Mouse (Mus musculus): ENCODE measurements around the gene Ermard. TPM values are rescaled to one million over a fixed set of nuclear protein-coding genes. Genes with fewer than 3 reads are reported as not detected.

Gene Ermard
- total RNA-seq, 4 experiments from 2014 or later: 14.8 to 17.3 (median 15.5) TPM

DNA sequence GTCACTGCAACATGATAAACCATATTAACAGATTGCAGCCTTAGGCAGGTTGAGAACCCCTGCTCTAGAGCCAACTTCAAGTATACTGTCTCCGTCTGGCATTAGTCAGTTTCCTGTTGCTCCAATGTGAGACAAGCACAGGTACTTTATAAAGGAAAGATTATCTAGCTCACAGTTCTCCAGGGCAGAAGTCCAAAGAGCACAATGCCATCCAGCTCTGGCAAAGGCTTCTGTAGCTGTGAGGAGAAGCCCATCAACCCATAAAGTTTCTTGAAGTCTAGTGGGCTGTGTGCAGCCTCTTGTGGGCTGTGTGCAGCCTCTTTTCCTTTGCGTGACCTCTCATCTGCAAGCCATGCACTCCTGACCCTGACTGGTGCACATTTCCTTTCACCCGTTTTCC is 74.5 kb downstream of the Ermard start:
- no peak for DNase-seq (ENCODE audit: low spot score in 2 of 2)

- no peak for DNase-seq (ENCODE audit: low spot score in 2 of 2)
Measured at GRCm38 (mm10) chr17:15120096-15120495, 79.1 kb downstream of the Ermard start.

DNA sequence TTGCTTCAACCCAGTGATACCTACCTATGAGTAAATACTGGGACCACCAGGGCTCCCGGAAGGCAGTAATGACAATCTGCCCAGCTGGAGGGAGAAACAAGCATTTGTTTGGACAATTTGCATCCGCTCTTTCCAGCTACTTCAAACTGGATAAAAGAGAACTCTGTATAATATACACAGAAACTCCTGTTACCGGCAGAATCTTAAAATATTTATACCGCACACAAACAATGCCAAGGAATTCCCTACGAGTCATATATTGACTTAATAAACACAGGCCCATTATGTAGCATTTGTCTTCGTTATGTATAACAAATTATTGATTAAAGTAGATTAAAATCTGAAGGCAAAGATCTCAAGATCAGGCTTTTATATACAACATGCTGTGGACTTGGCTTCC is 79.6 kb downstream of the Ermard start:
- DNase-seq (ENCODE audit: low spot score in 2 of 2): no peak

- DNase-seq (ENCODE audit: low spot score in 2 of 2): peak; percentile 19 to 21
Measured at GRCm38 (mm10) chr17:15129630-15130287, 88.8 kb downstream of the Ermard start.

- DNase-seq (ENCODE audit: low spot score in 2 of 2): no peak
Measured at GRCm38 (mm10) chr17:15130288-15130656, 89.3 kb downstream of the Ermard start.

DNA sequence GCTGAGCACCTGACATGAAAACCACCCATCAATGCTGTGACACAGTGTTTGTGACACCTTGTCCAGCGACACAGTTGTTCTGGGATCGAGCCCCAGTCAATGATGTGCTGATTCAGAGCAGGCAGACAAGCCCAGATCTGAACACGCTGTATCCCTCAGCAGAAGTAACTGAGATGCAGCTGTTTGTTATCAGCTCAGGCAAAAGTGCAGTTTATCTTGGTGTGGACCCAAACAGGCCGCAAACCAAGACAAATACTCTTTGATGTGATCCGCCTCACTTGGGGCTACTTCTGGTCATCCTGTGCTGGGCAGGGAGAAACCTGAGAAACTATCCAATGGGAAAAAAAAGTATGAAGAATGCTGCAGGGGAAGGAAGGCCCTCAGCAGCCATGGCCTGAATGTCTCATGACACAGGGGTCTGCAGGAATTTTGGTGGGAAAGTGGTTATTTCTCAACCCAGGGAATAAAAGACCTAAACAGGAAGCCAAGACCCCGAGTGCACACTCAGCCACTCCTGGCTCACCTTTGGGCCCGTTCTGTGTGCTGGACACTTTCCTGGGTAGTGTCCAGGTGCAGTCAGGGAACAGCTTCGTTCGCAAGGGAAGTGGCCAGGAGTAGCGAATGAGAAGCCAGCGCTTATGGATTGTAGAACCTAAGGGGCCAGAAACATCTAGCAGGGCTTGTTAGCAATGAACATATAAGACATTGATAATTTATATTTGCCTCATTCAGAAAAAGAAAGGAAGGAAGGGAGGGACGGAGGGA is 94.1 kb downstream of the Ermard start:
- no peak for DNase-seq (ENCODE audit: low spot score in 2 of 2)

DNA sequence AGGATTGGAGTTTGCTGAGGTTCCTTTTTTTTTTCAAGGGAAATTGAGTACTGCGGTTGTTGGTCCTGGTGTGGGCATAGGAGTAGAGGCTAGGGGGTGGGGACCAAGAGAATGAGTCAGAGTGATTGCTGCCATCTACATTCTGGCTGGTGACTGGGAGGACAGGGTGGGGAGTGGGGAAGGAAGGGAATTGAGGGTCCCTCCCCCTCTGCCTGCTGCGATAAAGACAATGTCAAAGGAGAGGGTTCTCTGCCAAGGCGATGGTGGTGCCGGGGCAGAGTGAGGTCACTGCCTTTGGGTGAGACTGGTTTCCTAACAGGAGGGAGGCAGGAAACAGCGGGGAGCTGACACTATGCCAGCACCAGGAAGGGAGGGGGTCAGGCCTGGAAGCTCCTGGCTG is 96.4 kb downstream of the Ermard start:
- DNase-seq (ENCODE audit: low spot score in 2 of 2): no peak

Other genes with a start within 250 kb of the Ermard start
- 1 to 10 TPM; 1.6 to 2.2 (median 1.9) TPM for gene Wdr27, start 98.0 kb upstream of the Ermard start, total RNA-seq (2022)
- gene 1600012H06Rik, start 98.0 kb upstream of the Ermard start, total RNA-seq (2022): 10 to 100 TPM in 1 of 4 experiments, 1 to 10 TPM in 3; 7.3 to 10.4 (median 8.2) TPM
- gene Phf10, start 79.9 kb upstream of the Ermard start, total RNA-seq (2022): 10 to 100 TPM; 50.4 to 56.5 (median 54.1) TPM
- gene 9030025P20Rik, start 62.7 kb upstream of the Ermard start, total RNA-seq (2022): 1 to 10 TPM; 1.8 to 3.7 (median 2.1) TPM
- not detected for gene Gm3417, start 62.4 kb upstream of the Ermard start, total RNA-seq (2022)
- 1 to 10 TPM; 1.5 to 3.2 (median 2.2) TPM for gene Gm3435, start 31.0 kb upstream of the Ermard start, total RNA-seq (2022)
- under 1 TPM in 1 of 4 experiments, not detected in 3; 0.92 TPM for gene Tcte3, start 280 bp downstream of the Ermard start, total RNA-seq (2022)
- under 1 TPM; 0.44 to 0.79 (median 0.56) TPM for gene Gm3448, start 329 bp downstream of the Ermard start, total RNA-seq (2022)